Mouse (Mus musculus) midbrain, embryonic 14.5 days (tissue): ENCODE measurements around the gene Hoxd12. TPM values are rescaled to one million over a fixed set of nuclear protein-coding genes. Genes with fewer than 3 reads are reported as not detected.

Source experiments
- ATAC-seq: fragments of 200-750 bp; cut with Nextera tagmentation; 2 replicates; pipeline ENCODE4 v1.8.0; 2017; ENCODE audit warnings: moderate number of reproducible peaks, moderate library complexity; ENCODE audit not compliant: low FRiP score, low TSS enrichment
- DNase-seq: peaks from one replicate; pipeline ENCODE4 v3.0.0-alpha.2; 2015
- H3K27ac ChIP-seq: fragments of 300-500 bp; sonication (generic); replicated peaks from 2 replicates; pipeline ENCODE4 v1.5.1; 2014; ENCODE audit warnings: mild to moderate bottlenecking, low read depth, low read length, moderate library complexity
- H3K27me3 ChIP-seq: fragments of 300-500 bp; sonication (generic); 2 replicates; pipeline ENCODE4 v1.6.1; 2014; ENCODE audit warnings: low read length, control low read depth, mixed read lengths; ENCODE audit not compliant: control insufficient read depth, insufficient read depth
- H3K36me3 ChIP-seq: fragments of 300-500 bp; sonication (generic); 2 replicates; pipeline ENCODE4 v1.6.1; 2014; ENCODE audit warnings: low read length, control low read depth; ENCODE audit not compliant: control insufficient read depth, insufficient read depth
- H3K4me1 ChIP-seq: fragments of 300-500 bp; sonication (generic); 2 replicates; pipeline ENCODE4 v1.6.1; 2014; ENCODE audit warnings: mild to moderate bottlenecking, antibody characterized with exemption, low read length, control low read depth; ENCODE audit not compliant: control insufficient read depth, insufficient read depth
- H3K4me2 ChIP-seq: fragments of 300-500 bp; sonication (generic); 2 replicates; pipeline ENCODE4 v1.6.1; 2014; ENCODE audit warnings: mild to moderate bottlenecking, low read length, moderate library complexity
- H3K4me3 ChIP-seq: fragments of 300-500 bp; sonication (generic); replicated peaks from 2 replicates; pipeline ENCODE4 v1.5.1; 2014; ENCODE audit warnings: low read depth, low read length
- H3K9ac ChIP-seq: fragments of 300-500 bp; sonication (generic); replicated peaks from 2 replicates; pipeline ENCODE4 v1.6.1; 2014; ENCODE audit warnings: mild to moderate bottlenecking, low read length, moderate library complexity
- H3K9me3 ChIP-seq: fragments of 300-500 bp; sonication (generic); 2 replicates; pipeline ENCODE4 v1.6.1; 2016; ENCODE audit warnings: low read length, control low read depth, mixed read lengths; ENCODE audit not compliant: control insufficient read depth
- WGBS: fragments of 180-500 bp; shearing (Covaris S2); extraction: QIAGEN DNeasy Blood & Tissue Kit; methylation state at CpG from one replicate; pipeline ENCODE4 v1.1.7; 2014; 5-methylcytosine and 5-hydroxymethylcytosine counted together
- polyA plus RNA-seq: library from polyadenylated mRNA; unstranded; fragments of >200 nt; fragmentation: Nextera tagmentation; extraction: Ambion mirVana; gene quantifications from 2 replicates; pipeline ENCODE4 v1.2.1, GENCODE M21; 2014

Gene Hoxd12
- polyA plus RNA-seq, 1 experiment from 2014 or later = not detected

DNA sequence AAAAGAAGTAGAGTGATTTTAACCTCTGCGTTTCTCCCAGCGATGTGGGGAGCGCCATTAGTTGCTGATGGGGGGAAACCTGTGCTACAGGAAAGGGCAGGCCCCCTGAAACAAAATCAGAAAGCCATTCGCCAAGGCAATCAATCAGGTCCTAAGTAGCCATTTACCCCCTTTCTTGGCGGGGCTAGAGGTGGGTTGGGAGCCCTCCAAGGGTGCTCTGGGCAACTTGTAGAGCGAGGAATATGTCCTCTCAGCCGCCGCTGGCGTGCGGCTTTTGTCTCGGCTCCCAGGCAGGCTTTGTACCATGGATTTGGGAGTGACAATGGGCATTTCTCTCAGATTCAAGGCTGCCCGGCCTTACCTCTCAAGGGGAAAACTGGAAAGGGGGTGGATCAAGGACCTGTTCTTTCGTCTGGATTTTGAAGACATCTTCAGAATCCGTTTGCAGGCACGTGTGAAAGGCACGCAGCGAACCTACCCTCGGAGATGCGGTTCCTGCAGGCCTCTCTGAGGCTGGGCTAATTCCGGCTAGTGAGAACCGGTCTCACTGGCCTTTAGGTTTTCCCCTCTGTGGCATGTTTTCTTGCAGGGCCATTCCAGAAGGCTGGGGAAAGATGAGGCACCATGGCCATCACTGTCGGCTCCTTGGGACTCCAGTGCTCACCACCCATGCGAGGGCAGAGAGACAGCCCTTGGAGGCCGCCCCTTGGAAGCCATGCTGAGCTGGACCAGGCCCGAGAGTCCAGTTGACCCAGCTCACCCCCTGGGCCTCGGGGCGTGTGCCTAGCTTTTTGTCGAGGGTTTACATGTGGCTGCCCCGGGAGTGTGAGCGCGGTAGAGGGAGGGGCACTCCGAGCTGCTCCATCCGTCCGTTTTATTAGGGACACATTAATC lies 21.9 kb downstream of the Hoxd12 start:
- H3K36me3 ChIP-seq = no peaks in the 10 kb centered on the region
- DNase-seq (no peak), ATAC-seq (no peak)
- no peak overlapping the region for H3K4me3 ChIP-seq
- peaks cover 100% of the 10 kb centered on the region for H3K27me3 ChIP-seq
- no peaks in the 10 kb centered on the region for H3K9me3 ChIP-seq
- under 1% methylated on average over 34 of the region's 34 CpGs for WGBS
- no peaks in the 10 kb centered on the region for H3K4me1 ChIP-seq
- no peak overlapping the region for H3K4me2 ChIP-seq
- no peak overlapping the region for H3K9ac ChIP-seq
- no peak overlapping the region for H3K27ac ChIP-seq

DNA sequence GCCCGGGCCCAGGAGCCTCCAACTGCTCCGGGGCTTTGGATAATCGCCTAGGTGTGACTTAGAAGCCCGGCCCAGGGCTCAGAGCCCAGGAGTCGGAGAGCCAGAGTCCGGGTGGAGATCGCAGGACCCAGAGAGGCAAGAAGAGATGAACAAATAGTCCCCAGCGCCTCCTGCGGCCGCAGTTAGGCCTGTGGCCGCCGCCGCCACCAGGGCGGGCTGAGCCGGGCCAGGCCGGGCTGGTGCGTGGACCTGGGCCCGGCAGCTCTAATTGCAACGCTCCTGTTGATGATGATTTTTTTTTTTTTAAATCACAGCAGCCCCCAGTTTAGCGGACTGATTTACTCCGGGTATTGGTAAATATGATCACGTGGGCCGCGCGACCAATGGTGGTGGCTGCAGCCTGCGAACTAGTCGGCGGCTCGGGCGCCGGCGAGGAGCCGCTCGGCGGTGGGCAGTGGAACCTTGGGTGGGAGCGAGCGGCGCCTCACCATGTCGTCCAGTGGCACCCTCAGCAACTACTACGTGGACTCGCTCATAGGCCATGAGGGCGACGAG lies 22.8 kb downstream of the Hoxd12 start, which contains the start of gene Hoxd9:
Gene Hoxd9 (plus strand): TSS at position 161 of the 555 bp plus-strand sequence.
- no peak for DNase-seq
- Histone ChIP-seq H3K36me3 (no peaks in the 10 kb centered on the region), H3K27me3 (peaks cover 99% of the 10 kb centered on the region), H3K4me3 (peak within 1 kb of the TSS; percentile 25), H3K4me2 (peak within 1 kb of the TSS; percentile 47), H3K9ac (no peak within 1 kb of the TSS), H3K9me3 (no peaks in the 10 kb centered on the region), H3K27ac (no peak within 1 kb of the TSS), H3K4me1 (no peaks in the 10 kb centered on the region)
- WGBS = under 1% methylated on average over 43 of the region's 43 CpGs
- peak; percentile 17; the same call in 1 of the 2 replicates for ATAC-seq

DNA sequence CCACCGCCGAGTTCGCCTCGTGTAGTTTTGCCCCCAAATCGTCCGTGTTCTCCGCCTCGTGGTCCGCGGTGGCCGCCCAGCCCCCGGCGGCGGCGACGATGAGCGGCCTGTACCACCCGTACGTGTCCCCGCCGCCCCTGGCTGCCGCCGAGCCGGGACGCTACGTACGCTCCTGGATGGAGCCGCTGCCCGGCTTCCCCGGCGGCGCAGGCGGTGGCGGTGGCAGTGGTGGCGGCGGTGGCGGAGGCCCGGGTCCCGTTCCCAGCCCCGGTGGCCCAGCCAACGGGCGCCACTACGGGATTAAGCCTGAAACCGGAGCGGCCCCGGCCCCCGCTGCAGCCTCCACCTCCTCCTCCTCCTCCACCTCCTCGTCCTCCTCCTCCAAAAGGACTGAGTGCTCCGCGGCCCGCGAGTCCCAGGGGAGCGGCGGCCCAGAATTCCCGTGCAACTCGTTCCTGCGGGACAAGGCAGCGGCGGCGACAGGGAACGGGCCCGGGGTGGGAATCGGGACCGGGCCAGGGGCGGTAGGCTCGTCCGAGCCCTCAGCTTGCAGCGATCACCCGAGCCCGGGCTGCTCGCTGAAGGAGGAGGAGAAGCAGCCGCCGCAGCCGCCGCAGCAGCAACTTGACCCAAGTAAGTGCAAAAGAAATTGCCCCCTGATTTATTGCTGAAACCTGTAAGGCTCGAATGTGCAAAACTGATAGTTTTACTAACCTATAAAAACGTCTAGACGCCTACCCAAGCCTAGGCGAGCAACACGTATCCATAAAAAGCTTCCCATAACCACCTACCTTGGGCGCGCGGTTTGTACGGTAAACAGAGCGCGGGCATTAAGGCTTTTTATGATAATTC lies 23.6 kb downstream of the Hoxd12 start:
- Histone ChIP-seq H3K27ac (no peak overlapping the region), H3K36me3 (no peaks in the 10 kb centered on the region), H3K4me1 (no peaks in the 10 kb centered on the region), H3K27me3 (peaks cover 99% of the 10 kb centered on the region), H3K4me3 (peak overlapping the region; percentile 25), H3K4me2 (peak overlapping the region; percentile 47), H3K9ac (no peak overlapping the region), H3K9me3 (no peaks in the 10 kb centered on the region)
- ATAC-seq = 0 out of 2 replicates have a peak, but pooled peaks have one; percentile 14
- DNase-seq = no peak
- WGBS = under 1% methylated on average over 84 of the region's 86 CpGs

- H3K27ac ChIP-seq = no peak overlapping the region
- peaks cover 99% of the 10 kb centered on the region for H3K27me3 ChIP-seq
- H3K9ac ChIP-seq = no peak overlapping the region
- no peak overlapping the region for H3K4me3 ChIP-seq
- H3K36me3 ChIP-seq = no peaks in the 10 kb centered on the region
- no peaks in the 10 kb centered on the region for H3K9me3 ChIP-seq
- H3K4me2 ChIP-seq = no peak overlapping the region
- DNase-seq (no peak), ATAC-seq (no peak)
- WGBS = 2% methylated on average over 17 of the region's 17 CpGs
- no peaks in the 10 kb centered on the region for H3K4me1 ChIP-seq
Observed at GRCm38 (mm10) chr2:74699053-74699430, 24.2 kb downstream of the Hoxd12 start.

GRCm38 (mm10) chr2:74699664-74700545 lies 25.1 kb downstream of the Hoxd12 start:
- DNase-seq = no peak
- Histone ChIP-seq H3K36me3 (no peaks in the 10 kb centered on the region), H3K4me2 (no peak overlapping the region), H3K4me1 (no peaks in the 10 kb centered on the region), H3K27ac (no peak overlapping the region), H3K9me3 (no peaks in the 10 kb centered on the region), H3K27me3 (peaks cover 99% of the 10 kb centered on the region), H3K4me3 (no peak overlapping the region), H3K9ac (no peak overlapping the region)
- WGBS = 3% methylated on average over 23 of the region's 23 CpGs
- no peak for ATAC-seq

DNA sequence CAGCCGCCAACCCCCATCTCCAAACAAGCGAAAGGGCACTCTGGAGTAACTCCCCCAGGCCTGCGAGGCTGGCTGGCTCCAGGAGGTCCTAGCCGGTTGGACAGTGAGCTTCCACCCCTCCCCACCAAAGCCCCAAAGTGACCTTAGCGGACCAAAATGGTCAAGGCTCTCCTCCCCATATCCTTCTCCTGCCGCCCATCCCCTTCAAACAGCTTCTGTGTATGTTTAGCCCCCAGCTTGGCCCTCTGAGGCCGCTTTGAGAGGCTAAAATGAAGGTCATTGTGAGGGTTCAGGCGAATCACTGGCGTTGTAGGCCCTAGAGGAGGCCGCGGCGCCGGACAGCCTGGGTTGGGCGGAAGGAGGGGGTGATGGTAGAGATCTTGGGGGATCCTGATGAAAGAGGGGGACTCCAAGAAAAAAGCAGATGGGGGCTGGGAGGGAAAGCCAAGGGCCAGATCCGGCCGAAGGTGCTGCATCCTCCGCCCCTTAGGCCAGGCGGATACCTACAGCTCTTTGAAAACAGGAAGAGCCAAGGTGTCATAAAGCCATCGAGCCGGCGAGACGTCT lies 25.8 kb downstream of the Hoxd12 start:
- Histone ChIP-seq H3K27me3 (peaks cover 96% of the 10 kb centered on the region), H3K4me2 (no peak overlapping the region), H3K36me3 (no peaks in the 10 kb centered on the region), H3K4me3 (no peak overlapping the region), H3K27ac (no peak overlapping the region), H3K4me1 (no peaks in the 10 kb centered on the region), H3K9me3 (no peaks in the 10 kb centered on the region), H3K9ac (no peak overlapping the region)
- ATAC-seq = no peak
- whole genome bisulfite sequencing = 1% methylated on average over 22 of the region's 22 CpGs
- no peak for DNase-seq

DNA sequence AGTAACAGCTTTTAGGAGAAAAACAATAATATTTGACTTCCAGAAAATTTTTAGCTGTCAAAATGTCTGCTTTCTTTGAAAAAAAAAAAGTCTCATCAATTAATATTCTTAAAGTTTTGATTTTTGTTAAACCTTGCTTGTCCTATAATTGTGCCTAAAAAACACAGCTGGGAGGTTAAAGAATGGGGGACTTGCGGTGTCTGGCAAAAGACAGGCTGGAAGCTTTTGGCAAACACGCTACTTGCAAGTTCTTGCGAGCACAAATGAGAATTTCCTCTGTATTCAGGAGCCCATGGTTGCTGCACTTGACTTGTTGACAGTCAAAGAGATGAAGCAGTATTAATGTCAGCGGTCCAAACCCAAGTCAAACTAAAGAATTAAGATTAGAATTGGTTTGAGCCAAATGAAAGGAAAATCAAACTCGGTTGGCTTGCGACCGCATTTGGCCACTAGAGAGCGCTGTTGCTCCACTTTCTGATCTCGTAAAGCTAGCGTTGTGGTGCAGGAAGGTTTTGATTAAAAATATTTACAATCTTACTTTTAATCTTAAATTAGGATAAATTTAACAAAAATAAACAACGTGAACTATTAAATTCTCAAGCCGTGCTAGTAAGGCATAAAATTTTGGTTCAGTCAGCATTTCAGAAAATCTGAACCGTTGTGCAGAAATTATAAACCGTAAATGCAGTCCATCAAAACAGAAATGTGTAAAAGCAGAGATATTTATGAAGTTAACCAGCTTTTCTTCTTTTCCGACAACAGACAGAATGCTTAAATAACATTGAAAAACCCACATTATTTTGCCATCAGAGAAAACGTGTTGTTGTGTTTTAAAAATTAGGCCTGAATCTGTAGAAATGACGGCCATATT lies 27.4 kb downstream of the Hoxd12 start:
- peak; percentile 94 for DNase-seq
- Histone ChIP-seq H3K27me3 (peaks cover 95% of the 10 kb centered on the region), H3K27ac (no peak overlapping the region), H3K4me1 (no peaks in the 10 kb centered on the region), H3K4me3 (no peak overlapping the region), H3K9me3 (no peaks in the 10 kb centered on the region), H3K4me2 (no peak overlapping the region), H3K9ac (no peak overlapping the region), H3K36me3 (no peaks in the 10 kb centered on the region)
- 12% methylated on average over 17 of the region's 17 CpGs for WGBS
- no peak for ATAC-seq
